Mouse (Mus musculus): ENCODE data around the gene Gm10271. TPM values are rescaled to one million over a fixed set of nuclear protein-coding genes. Genes with fewer than 3 reads are reported as not detected.
A peak's percentile ranks its signal among the peaks of the same experiment; 100 is the strongest.

Gm10271 gene
- polyA plus RNA-seq, 1 experiment from 2014 or later = not detected

DNA sequence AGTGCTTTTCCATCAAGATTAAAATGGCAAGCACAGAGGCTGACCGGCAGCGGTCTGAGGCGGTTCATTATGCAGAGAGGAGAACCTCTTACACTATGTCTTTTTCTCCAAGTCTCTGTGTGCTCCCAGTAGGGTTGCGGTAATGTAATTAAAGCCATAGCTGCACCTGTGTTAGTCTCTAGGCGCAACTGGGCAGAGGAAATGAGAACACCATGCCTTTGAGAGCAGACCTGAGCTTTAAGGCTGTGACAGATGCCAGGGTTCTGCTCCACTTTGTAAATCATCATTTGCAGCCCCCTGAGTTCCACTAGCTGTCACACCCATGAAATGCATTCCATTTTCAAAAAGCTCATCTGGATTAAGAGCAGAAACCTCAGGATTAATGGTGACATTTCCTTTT, 32.3 kb upstream of the Gm10271 start:
- Histone ChIP-seq H3K4me1 (ENCODE audit: control insufficient read depth, insufficient read depth, low read length) (peaks cover 3% of the 10 kb centered on the region; the same call in 1 of the 2 replicates), H3K9ac (replicated peaks; ENCODE audit: low read depth, low read length) (no peak overlapping the region), H3K36me3 (ENCODE audit: control insufficient read depth, insufficient read depth, low read length) (no peaks in the 10 kb centered on the region), H3K27ac (ENCODE audit: low read depth, low read length) (no peak overlapping the region), H3K4me3 (ENCODE audit: low read depth, low read length) (no peak overlapping the region), H3K27me3 (ENCODE audit: control insufficient read depth, insufficient read depth, low read length) (no peaks in the 10 kb centered on the region), H3K4me2 (ENCODE audit: low read depth, low read length) (no peak overlapping the region), H3K9me3 (ENCODE audit: control insufficient read depth, low read length) (no peaks in the 10 kb centered on the region)
- 57% methylated on average over 5 of the region's 5 CpGs for WGBS
- peak; percentile 61; the same call in 1 of the 2 replicates for ATAC-seq (ENCODE audit: low read depth)

DNA sequence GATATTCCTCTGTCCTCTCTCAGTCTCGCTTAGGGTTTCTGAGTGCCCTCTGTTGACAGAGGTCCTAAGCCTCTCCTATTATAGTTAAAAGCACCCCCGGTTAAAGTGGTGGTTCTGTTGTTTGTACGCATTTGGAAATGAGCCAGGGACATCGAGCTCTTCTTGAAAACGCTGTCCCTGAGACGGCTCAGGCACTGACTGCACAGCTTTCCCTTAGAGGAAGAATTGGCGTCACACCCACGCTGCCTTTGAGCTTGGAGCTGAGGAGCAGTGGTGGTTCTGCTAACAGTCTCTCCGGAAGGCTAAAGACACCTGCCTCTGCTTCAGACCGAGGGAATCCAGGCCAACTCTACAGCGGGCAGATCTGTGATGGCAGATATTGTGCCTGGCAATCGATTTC, 28.6 kb upstream of the Gm10271 start:
- H3K4me3 ChIP-seq (ENCODE audit: low read depth, low read length) = no peak overlapping the region
- no peaks in the 10 kb centered on the region for H3K9me3 ChIP-seq (ENCODE audit: control insufficient read depth, low read length)
- no peaks in the 10 kb centered on the region for H3K36me3 ChIP-seq (ENCODE audit: control insufficient read depth, insufficient read depth, low read length)
- no peak overlapping the region for H3K4me2 ChIP-seq (ENCODE audit: low read depth, low read length)
- ATAC-seq (ENCODE audit: low read depth) = no peak
- H3K27me3 ChIP-seq (ENCODE audit: control insufficient read depth, insufficient read depth, low read length) = no peaks in the 10 kb centered on the region
- no peak overlapping the region for H3K27ac ChIP-seq (ENCODE audit: low read depth, low read length)
- H3K4me1 ChIP-seq (ENCODE audit: control insufficient read depth, insufficient read depth, low read length) = peaks cover 3% of the 10 kb centered on the region; the same call in 1 of the 2 replicates
- H3K9ac ChIP-seq (replicated peaks; ENCODE audit: low read depth, low read length) = no peak overlapping the region
- 59% methylated on average over 12 of the region's 12 CpGs for WGBS

DNA sequence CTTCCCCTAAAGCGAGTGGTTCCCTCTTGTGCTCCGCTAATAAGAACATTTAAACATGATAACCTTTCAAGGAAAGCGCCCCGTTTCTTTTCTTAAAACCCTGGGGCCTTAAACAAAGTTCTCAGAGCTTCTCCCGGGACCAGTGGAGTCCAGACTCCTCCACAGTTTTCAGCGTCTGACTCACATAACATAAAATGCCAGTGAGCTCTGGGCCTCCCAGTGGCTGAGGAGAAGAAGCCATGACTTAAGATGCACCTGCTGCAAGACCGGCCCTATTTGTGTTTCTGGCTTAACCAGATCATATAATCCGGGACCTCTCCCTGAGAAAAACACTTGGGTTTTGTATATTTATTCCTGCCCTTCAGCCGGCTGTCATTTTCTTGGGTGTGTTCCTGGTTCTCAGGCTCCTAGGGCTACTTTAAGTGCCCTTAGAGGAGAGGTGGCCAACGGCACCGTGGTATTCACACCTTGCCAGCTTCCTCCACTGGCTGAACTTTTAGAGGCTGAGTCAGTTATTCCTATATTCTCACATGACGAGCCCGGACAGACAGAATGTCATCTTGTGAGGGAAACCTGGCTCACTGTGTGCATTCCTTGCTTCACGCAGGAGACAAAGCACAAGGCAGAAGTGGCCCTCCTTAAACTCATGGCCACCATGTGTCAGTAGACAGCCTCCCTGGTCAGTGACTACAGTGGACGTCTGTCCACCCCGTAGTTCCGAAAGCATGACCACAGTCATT, 26.5 kb upstream of the Gm10271 start:
- WGBS = 89% methylated on average over 17 of the region's 17 CpGs
- Histone ChIP-seq H3K4me1 (ENCODE audit: control insufficient read depth, insufficient read depth, low read length) (no peaks in the 10 kb centered on the region), H3K27ac (ENCODE audit: low read depth, low read length) (no peak overlapping the region), H3K36me3 (ENCODE audit: control insufficient read depth, insufficient read depth, low read length) (no peaks in the 10 kb centered on the region), H3K9me3 (ENCODE audit: control insufficient read depth, low read length) (no peaks in the 10 kb centered on the region), H3K4me3 (ENCODE audit: low read depth, low read length) (no peak overlapping the region), H3K4me2 (ENCODE audit: low read depth, low read length) (no peak overlapping the region), H3K27me3 (ENCODE audit: control insufficient read depth, insufficient read depth, low read length) (no peaks in the 10 kb centered on the region), H3K9ac (replicated peaks; ENCODE audit: low read depth, low read length) (no peak overlapping the region)
- no peak for ATAC-seq (ENCODE audit: low read depth)

DNA sequence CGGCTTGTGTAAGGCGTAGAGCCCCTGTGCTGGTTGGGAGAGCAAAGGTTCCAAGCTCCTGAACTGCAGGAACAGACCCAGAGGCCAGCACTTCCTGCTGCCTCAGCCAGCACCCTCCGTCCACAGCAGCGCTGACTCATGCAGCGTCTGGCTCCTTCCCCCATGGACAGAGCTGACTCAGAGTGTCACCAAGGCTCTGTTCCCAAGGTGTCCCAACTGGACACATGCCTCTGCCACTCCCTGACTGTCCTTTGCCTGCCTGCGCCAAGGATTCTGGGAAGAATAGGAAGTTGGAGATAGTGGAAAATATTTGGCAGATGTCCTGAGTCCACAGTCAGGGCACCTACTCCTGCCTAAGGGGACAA, 23.8 kb upstream of the Gm10271 start:
- H3K9me3 ChIP-seq (ENCODE audit: control insufficient read depth, low read length) = no peaks in the 10 kb centered on the region
- no peak overlapping the region for H3K27ac ChIP-seq (ENCODE audit: low read depth, low read length)
- no peaks in the 10 kb centered on the region for H3K36me3 ChIP-seq (ENCODE audit: control insufficient read depth, insufficient read depth, low read length)
- H3K4me1 ChIP-seq (ENCODE audit: control insufficient read depth, insufficient read depth, low read length) = no peaks in the 10 kb centered on the region
- WGBS = 70% methylated on average over 6 of the region's 6 CpGs
- H3K27me3 ChIP-seq (ENCODE audit: control insufficient read depth, insufficient read depth, low read length) = no peaks in the 10 kb centered on the region
- H3K4me3 ChIP-seq (ENCODE audit: low read depth, low read length) = no peak overlapping the region
- H3K4me2 ChIP-seq (ENCODE audit: low read depth, low read length) = no peak overlapping the region
- ATAC-seq (ENCODE audit: low read depth) = no peak
- no peak overlapping the region for H3K9ac ChIP-seq (replicated peaks; ENCODE audit: low read depth, low read length)

DNA sequence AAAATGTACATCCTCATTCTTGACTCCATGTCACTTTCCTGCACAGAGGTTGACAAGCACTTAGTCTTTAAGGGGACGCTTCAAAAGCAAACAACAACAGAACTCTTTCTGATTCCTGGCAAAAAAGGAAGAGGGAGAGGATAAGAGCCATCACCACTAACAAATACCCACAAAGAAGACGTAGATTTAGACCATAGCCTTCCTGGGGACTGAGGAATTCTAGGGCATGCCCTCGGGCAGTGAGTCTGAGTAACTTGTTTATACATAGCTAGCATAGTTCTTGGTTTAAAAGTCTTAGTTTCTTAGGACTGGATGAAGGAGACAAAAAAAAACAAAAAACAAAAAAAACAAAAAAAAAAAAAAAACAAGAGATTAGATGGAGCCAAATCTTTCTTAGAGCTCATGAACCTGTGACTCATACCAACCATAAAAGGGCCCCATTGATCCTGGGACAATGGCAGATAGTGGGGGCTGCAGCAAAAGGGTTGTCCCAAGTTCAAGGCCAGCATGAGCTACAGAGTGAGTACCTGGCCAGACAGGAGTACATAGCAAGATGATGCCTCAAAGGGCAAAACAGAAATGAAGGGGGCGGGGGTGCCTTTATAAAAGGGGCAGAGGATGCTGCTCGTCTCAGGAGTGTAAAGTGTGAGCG, 23.3 kb upstream of the Gm10271 start:
- Histone ChIP-seq H3K27ac (ENCODE audit: low read depth, low read length) (no peak overlapping the region), H3K4me1 (ENCODE audit: control insufficient read depth, insufficient read depth, low read length) (no peaks in the 10 kb centered on the region), H3K4me3 (ENCODE audit: low read depth, low read length) (no peak overlapping the region), H3K4me2 (ENCODE audit: low read depth, low read length) (no peak overlapping the region), H3K36me3 (ENCODE audit: control insufficient read depth, insufficient read depth, low read length) (no peaks in the 10 kb centered on the region), H3K9ac (replicated peaks; ENCODE audit: low read depth, low read length) (no peak overlapping the region), H3K9me3 (ENCODE audit: control insufficient read depth, low read length) (no peaks in the 10 kb centered on the region), H3K27me3 (ENCODE audit: control insufficient read depth, insufficient read depth, low read length) (no peaks in the 10 kb centered on the region)
- WGBS = 77% methylated on average over 6 of the region's 6 CpGs
- ATAC-seq (ENCODE audit: low read depth) = no peak

DNA sequence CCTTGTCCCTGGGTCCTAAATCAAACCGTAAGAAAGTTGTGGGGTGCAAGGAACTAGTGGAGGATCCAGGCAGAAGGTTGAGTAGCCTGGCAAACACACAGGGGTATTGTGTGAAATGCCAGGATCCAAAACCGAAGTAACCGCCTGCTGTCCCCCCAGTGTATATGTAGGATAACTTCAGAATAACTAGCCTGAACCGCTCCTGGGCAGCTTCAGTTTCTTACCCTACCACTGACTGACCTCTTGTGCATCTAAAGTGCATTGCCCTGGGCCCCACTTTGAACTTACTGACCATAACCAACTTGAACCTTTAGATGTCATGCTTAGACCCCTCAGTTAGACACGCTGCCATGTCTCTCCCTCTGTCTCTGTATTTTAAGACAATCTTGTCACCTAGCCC, 22.8 kb upstream of the Gm10271 start:
- ATAC-seq (ENCODE audit: low read depth) = no peak
- H3K36me3 ChIP-seq (ENCODE audit: control insufficient read depth, insufficient read depth, low read length) = no peaks in the 10 kb centered on the region
- 89% methylated on average over 5 of the region's 5 CpGs for WGBS
- no peak overlapping the region for H3K4me3 ChIP-seq (ENCODE audit: low read depth, low read length)
- H3K27me3 ChIP-seq (ENCODE audit: control insufficient read depth, insufficient read depth, low read length) = no peaks in the 10 kb centered on the region
- no peak overlapping the region for H3K4me2 ChIP-seq (ENCODE audit: low read depth, low read length)
- H3K9ac ChIP-seq (replicated peaks; ENCODE audit: low read depth, low read length) = no peak overlapping the region
- H3K4me1 ChIP-seq (ENCODE audit: control insufficient read depth, insufficient read depth, low read length) = no peaks in the 10 kb centered on the region
- H3K27ac ChIP-seq (ENCODE audit: low read depth, low read length) = no peak overlapping the region
- no peaks in the 10 kb centered on the region for H3K9me3 ChIP-seq (ENCODE audit: control insufficient read depth, low read length)

DNA sequence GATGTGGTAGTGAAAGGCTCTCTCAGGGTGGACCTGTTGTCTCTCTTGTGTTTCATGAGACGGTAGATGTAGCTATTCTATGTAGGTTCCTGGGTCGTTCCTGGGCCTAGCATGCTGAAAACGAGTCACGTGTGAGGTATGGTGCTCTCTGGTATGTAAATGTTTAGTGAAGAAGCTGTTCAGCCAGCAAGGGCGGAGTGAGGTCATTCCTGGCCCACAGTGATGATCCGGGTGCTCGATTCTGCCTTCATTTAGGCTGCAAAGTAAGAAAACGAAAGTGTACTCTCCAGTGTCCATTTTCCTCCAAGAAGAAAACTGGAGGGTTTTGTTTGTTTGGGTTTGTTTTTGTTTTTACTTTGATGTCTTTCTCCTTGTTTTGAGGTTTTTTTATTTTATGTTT, 21.6 kb upstream of the Gm10271 start:
- 88% methylated on average over 8 of the region's 8 CpGs for WGBS
- ATAC-seq (ENCODE audit: low read depth) = no peak
- Histone ChIP-seq H3K9ac (replicated peaks; ENCODE audit: low read depth, low read length) (no peak overlapping the region), H3K27ac (ENCODE audit: low read depth, low read length) (no peak overlapping the region), H3K36me3 (ENCODE audit: control insufficient read depth, insufficient read depth, low read length) (no peaks in the 10 kb centered on the region), H3K4me3 (ENCODE audit: low read depth, low read length) (no peak overlapping the region), H3K4me1 (ENCODE audit: control insufficient read depth, insufficient read depth, low read length) (no peaks in the 10 kb centered on the region), H3K27me3 (ENCODE audit: control insufficient read depth, insufficient read depth, low read length) (no peaks in the 10 kb centered on the region), H3K4me2 (ENCODE audit: low read depth, low read length) (no peak overlapping the region), H3K9me3 (ENCODE audit: control insufficient read depth, low read length) (no peaks in the 10 kb centered on the region)

DNA sequence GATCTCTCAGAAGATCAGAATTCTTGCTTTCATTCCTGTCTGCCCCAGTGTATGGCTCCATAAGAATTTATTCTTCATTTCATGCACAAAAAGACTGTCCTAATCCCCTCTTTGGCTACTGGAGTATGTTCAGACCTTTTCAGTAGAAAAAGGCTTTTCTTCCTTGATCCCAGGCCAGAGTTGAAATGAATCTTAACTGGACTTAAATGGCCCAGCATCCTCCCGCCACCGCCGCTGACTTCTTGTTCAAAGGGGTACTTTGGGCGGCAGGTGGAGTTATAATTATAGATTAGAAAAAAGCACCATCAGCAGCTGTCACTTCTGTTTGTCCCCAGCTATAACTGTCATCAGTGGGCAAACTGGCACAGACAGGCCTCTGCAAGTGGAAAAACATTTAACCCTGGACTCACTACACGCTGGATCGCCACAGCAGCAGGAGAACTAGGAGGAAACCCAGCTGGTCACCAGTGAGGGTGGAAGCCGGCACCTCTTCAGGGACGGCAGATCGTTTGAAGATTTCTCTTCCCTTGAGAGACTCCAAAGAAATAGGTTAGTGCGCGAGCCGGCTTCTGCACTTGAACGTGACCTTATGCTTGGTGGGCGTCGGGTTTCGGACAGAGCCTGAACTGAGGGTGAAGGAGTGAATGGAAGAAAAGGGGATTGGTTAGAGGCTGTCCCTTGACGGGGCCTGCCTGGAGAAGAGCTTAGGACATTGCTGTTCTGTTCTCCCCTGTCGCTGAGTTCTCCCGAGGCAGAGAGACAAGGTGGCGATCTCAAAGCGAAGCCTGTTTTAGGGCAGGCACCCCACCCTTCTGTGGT, 14.1 kb upstream of the Gm10271 start, which contains the start of gene Best3:
Gene Best3, plus strand, starts transcription at position 51 of the 819 bp plus-strand sequence.
- no peak within 1 kb of the TSS for H3K4me2 ChIP-seq (ENCODE audit: low read depth, low read length)
- no peaks in the 10 kb centered on the region for H3K9me3 ChIP-seq (ENCODE audit: control insufficient read depth, low read length)
- ATAC-seq (ENCODE audit: low read depth) = no peak; the same call in 1 of the 2 replicates
- WGBS = 46% methylated on average over 21 of the region's 21 CpGs
- peaks cover 11% of the 10 kb centered on the region; the same call in 1 of the 2 replicates for H3K4me1 ChIP-seq (ENCODE audit: control insufficient read depth, insufficient read depth, low read length)
- no peak within 1 kb of the TSS for H3K4me3 ChIP-seq (ENCODE audit: low read depth, low read length)
- H3K9ac ChIP-seq (replicated peaks; ENCODE audit: low read depth, low read length) = no peak within 1 kb of the TSS
- no peak within 1 kb of the TSS for H3K27ac ChIP-seq (ENCODE audit: low read depth, low read length)
- no peaks in the 10 kb centered on the region for H3K27me3 ChIP-seq (ENCODE audit: control insufficient read depth, insufficient read depth, low read length)
- no peaks in the 10 kb centered on the region for H3K36me3 ChIP-seq (ENCODE audit: control insufficient read depth, insufficient read depth, low read length)

DNA sequence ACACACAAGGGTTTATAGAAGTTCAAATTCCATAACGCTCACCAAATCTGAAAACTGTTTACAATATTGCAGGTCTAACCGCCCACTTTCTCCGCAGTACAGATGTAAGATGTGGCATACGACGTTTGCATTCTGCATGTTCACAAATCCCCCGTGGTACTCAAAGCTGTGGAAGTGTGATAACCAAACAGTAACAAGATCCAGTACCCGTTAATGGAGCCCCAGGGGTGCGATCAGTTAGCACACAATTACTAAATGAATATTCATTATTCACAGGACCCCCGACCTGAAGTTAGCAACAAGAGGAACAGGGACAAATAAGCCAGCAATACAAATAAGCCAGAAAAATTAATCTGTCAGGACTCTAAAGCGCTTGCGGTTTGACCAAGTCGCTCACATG, 12.4 kb upstream of the Gm10271 start:
- no peak for ATAC-seq (ENCODE audit: low read depth)
- Histone ChIP-seq H3K27me3 (ENCODE audit: control insufficient read depth, insufficient read depth, low read length) (no peaks in the 10 kb centered on the region), H3K4me1 (ENCODE audit: control insufficient read depth, insufficient read depth, low read length) (peaks cover 11% of the 10 kb centered on the region; the same call in 1 of the 2 replicates), H3K36me3 (ENCODE audit: control insufficient read depth, insufficient read depth, low read length) (no peaks in the 10 kb centered on the region), H3K4me2 (ENCODE audit: low read depth, low read length) (no peak overlapping the region), H3K27ac (ENCODE audit: low read depth, low read length) (no peak overlapping the region), H3K9me3 (ENCODE audit: control insufficient read depth, low read length) (no peaks in the 10 kb centered on the region), H3K9ac (replicated peaks; ENCODE audit: low read depth, low read length) (no peak overlapping the region), H3K4me3 (ENCODE audit: low read depth, low read length) (no peak overlapping the region)
- 48% methylated on average over 12 of the region's 12 CpGs for WGBS

All from neural tube, embryonic 14.5 days (tissue).